ENCODE assay signal across 35 mouse cellular contexts in the genomic region with DNA sequence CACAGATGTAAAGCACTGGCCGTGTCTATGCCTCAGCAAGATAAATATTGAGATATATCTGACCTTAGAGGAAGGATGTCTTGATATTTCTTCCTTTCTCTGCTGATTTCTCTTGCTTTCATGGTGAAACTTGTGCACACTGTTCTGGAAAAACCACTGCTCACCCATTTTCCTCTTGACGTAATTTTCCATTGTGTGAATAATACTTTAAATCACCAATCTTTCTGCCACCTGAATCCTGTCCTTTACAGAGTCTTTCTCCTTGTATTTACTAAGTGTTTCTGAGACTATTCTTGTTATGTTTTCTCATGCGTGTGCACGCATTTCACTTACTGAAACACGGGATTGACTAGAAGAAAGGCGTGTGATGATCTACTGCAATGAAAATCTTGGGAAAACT.
"Had no signal": no experiment of that assay in that cellular context is flagged by ENCODE, and none has a peak within 500 bp of the region (broad histone marks: within the 10 kb centered on the region; RNA-seq: fewer than 3 reads in every experiment).

No protein-coding gene starts in this region.

- DNase-seq: heart, postnatal 10 days; heart, postnatal 14 days; heart, postnatal 36 days; heart, postnatal 4 days; kidney, adult 11 months; kidney, adult 18-20 months; kidney, adult 2 months; kidney, adult 8-10 months; kidney, adult 9 months; kidney, postnatal 10 days; kidney, postnatal 14 days; kidney, postnatal 25 days; kidney, postnatal 36 days; kidney, postnatal 4 days; layer of hippocampus, adult 9-11 months; layer of hippocampus, postnatal 36 days had no signal

- H3K9ac ChIP-seq: heart, embryonic 12.5 days; heart, embryonic 13.5 days; heart, embryonic 15.5 days; hindbrain, embryonic 12.5 days; hindbrain, embryonic 13.5 days; hindbrain, embryonic 14.5 days; hindbrain, embryonic 15.5 days; intestine, embryonic 15.5 days; kidney, embryonic 15.5 days had no signal

- H3K9me3 ChIP-seq: heart, embryonic 10.5 days; heart, embryonic 12.5 days; heart, embryonic 13.5 days; heart, embryonic 15.5 days; hindbrain, embryonic 12.5 days; hindbrain, embryonic 13.5 days; hindbrain, embryonic 15.5 days; intestine, embryonic 15.5 days; kidney, embryonic 15.5 days had no signal

- H3K4me1 ChIP-seq: heart, embryonic 12.5 days; intestine, embryonic 15.5 days had no signal

- H3K4me2 ChIP-seq: heart, embryonic 11.5 days; heart, embryonic 12.5 days; heart, embryonic 13.5 days; heart, embryonic 15.5 days; hindbrain, embryonic 12.5 days; hindbrain, embryonic 13.5 days; hindbrain, embryonic 14.5 days; hindbrain, embryonic 15.5 days; intestine, embryonic 15.5 days; kidney, embryonic 15.5 days had no signal

- H3K27ac ChIP-seq: heart, embryonic 10.5 days; heart, embryonic 13.5 days; heart, embryonic 15.5 days; hindbrain, embryonic 12.5 days; hindbrain, embryonic 13.5 days; hindbrain, embryonic 14.5 days; hindbrain, embryonic 15.5 days; hindbrain, postnatal 0 days; intestine, embryonic 15.5 days; kidney, embryonic 15.5 days; kidney, postnatal 0 days; layer of hippocampus, adult 2 months; left cerebral cortex, adult 2 months had no signal

- ATAC-seq: hindbrain, embryonic 16.5 days; hindbrain, postnatal 0 days; inflammation-experienced regulatory T-cells, adult 6 months; intestine, embryonic 15.5 days; intestine, embryonic 16.5 days; intestine, postnatal 0 days had no signal

- H3K27me3 ChIP-seq: heart, embryonic 12.5 days; heart, embryonic 15.5 days; hindbrain, embryonic 12.5 days; hindbrain, embryonic 13.5 days; hindbrain, embryonic 15.5 days; intestine, embryonic 15.5 days; kidney, embryonic 15.5 days had no signal

- H3K36me3 ChIP-seq: heart, embryonic 10.5 days; heart, embryonic 12.5 days; heart, embryonic 13.5 days; heart, embryonic 15.5 days; hindbrain, embryonic 12.5 days; hindbrain, embryonic 13.5 days; hindbrain, embryonic 15.5 days; intestine, embryonic 15.5 days; kidney, embryonic 15.5 days had no signal

- H3K4me3 ChIP-seq: heart, embryonic 10.5 days; heart, embryonic 12.5 days; heart, embryonic 13.5 days; heart, embryonic 15.5 days; hindbrain, embryonic 12.5 days; hindbrain, embryonic 13.5 days; hindbrain, embryonic 15.5 days; intestine, embryonic 15.5 days; kidney, embryonic 15.5 days; layer of hippocampus, adult 2 months; left cerebral cortex, adult 2 months had no signal
